Comparison of ENCODE assay signal across 8 mouse cellular contexts in genomic region chr5:52064804-52065451, GRCm38 (mm10).
A peak's percentile ranks its signal among the peaks of the same experiment; 100 is the strongest.
DNase-seq lines count a peak whose midpoint lies in the region; ATAC-seq and TF ChIP-seq lines count a peak whose summit lies in the region.

No protein-coding gene starts in this region.

- H3K4me3 ChIP-seq in left cerebral cortex, adult 2 months: no peak overlapping the region

- H3K27ac ChIP-seq in left cerebral cortex, adult 2 months: no peak overlapping the region

- peak; percentile 98 for ATAC-seq in megakaryocyte progenitor cell, adult 5-6 weeks (replicated peaks; ENCODE audit: poor library complexity)

- TF ChIP-seq CTCF in left cerebral cortex, adult 2 months (IDR thresholded peaks at IDR 0.05): peak; percentile 95

- DNase-seq in adipocyte (ENCODE audit: low spot score): peak; percentile 94
- DNase-seq in cerebellum, postnatal 4 days (ENCODE audit: low spot score in 2 of 2): peak; percentile 85 to 91
- peak; percentile 73 for DNase-seq in gastrocnemius, adult 18-20 months (ENCODE audit: low spot score)
- peak; percentile 68 for DNase-seq in induced T-regulatory cell, adult 2 months (ENCODE audit: low read depth)
- peak; percentile 80 to 87 for DNase-seq in left cerebral cortex, adult 2 months (ENCODE audit: extremely low spot score in 1 of 2, low spot score in 2 of 2)
- DNase-seq in right cerebral cortex, postnatal 10 days (ENCODE audit: low spot score in 2 of 2): peak; percentile 78 to 87
- peak; percentile 89 for DNase-seq in urinary bladder, postnatal 14 days (ENCODE audit: low spot score)

- intact Hi-C loops in left cerebral cortex, adult 2 months (cut with DNase I): loop anchor here (10.0 kb wide), 3 partner anchors 510 to 1590 kb away; no protein-coding TSS in a partner anchor
